Mouse (Mus musculus) heart, embryonic 12.5 days (tissue): ENCODE measurements around the gene Brd1. TPM values are rescaled to one million over a fixed set of nuclear protein-coding genes. Genes with fewer than 3 reads are reported as not detected.

Source experiments
- ATAC-seq: fragments of 200-750 bp; cut with Nextera tagmentation; 2 replicates; pipeline ENCODE4 v1.8.0; 2017; ENCODE audit warnings: moderate TSS enrichment, moderate library complexity; ENCODE audit not compliant: insufficient number of reproducible peaks, low FRiP score
- H3K27ac ChIP-seq: fragments of 300-500 bp; sonication (generic); 2 replicates; pipeline ENCODE4 v1.5.1; 2016; ENCODE audit warnings: mild to moderate bottlenecking, moderate library complexity; ENCODE audit not compliant: poor library complexity, severe bottlenecking
- H3K27me3 ChIP-seq: fragments of 300-500 bp; sonication (generic); replicated peaks from 2 replicates; pipeline ENCODE4 v1.6.1; 2016; ENCODE audit warnings: mild to moderate bottlenecking, moderate library complexity
- H3K36me3 ChIP-seq: fragments of 300-500 bp; sonication (generic); 2 replicates; pipeline ENCODE4 v1.6.1; 2016; ENCODE audit warnings: mild to moderate bottlenecking, moderate library complexity
- H3K4me1 ChIP-seq: fragments of 300-500 bp; sonication (generic); replicated peaks from 2 replicates; pipeline ENCODE4 v1.6.1; 2016; ENCODE audit warnings: mild to moderate bottlenecking
- H3K4me2 ChIP-seq: fragments of 300-500 bp; sonication (generic); 2 replicates; pipeline ENCODE4 v1.6.1; 2016; ENCODE audit warnings: mild to moderate bottlenecking, moderate library complexity
- H3K4me3 ChIP-seq: fragments of 300-500 bp; sonication (generic); 2 replicates; pipeline ENCODE4 v1.5.1; 2016; ENCODE audit warnings: mild to moderate bottlenecking
- H3K9ac ChIP-seq: fragments of 300-500 bp; sonication (generic); 2 replicates; pipeline ENCODE4 v1.6.1; 2016; ENCODE audit warnings: mild to moderate bottlenecking, moderate library complexity
- H3K9me3 ChIP-seq: fragments of 300-500 bp; sonication (generic); replicated peaks from 2 replicates; pipeline ENCODE4 v1.6.1; 2016; ENCODE audit warnings: mild to moderate bottlenecking, moderate library complexity
- WGBS: fragments of 180-500 bp; shearing (Covaris S2); methylation state at CpG from one replicate; pipeline ENCODE4 v1.1.7; 2016; 5-methylcytosine and 5-hydroxymethylcytosine counted together
- polyA plus RNA-seq: library from polyadenylated mRNA; unstranded; fragments of >200 nt; fragmentation: Nextera tagmentation; extraction: Ambion mirVana; gene quantifications from 2 replicates; pipeline ENCODE4 v1.2.1, GENCODE M21; 2016

Brd1 gene
- polyA plus RNA-seq, 1 experiment from 2014 or later = 12.9 TPM

GRCm38 (mm10) chr15:88652006-88652405 lies 82.0 kb downstream of the Brd1 start:
- 44% methylated on average over 5 of the region's 5 CpGs for WGBS
- ATAC-seq = no peak

DNA sequence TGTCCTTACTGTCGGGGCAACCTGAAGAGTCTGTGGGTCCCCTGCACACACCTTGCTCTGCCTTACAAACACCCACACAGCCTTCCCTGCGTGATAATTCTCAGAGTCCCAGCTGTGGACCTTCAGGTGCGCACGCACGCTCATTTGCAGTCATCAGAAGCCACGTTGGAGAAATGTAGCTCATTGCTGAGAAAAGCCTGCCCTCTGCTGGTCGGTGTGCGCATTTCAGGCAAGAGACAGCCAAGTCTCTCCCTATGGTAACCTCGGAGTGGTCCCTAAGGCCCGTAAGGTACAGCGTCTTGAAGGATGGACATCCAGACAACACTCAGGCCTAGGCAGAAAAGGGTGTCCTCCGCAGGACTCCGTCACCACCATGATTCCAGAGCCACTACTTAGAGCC lies 83.0 kb downstream of the Brd1 start:
- ATAC-seq = no peak
- Histone ChIP-seq H3K27me3 (peaks cover 17% of the 10 kb centered on the region; the same call in 1 of the 2 replicates), H3K36me3 (no peaks in the 10 kb centered on the region), H3K4me2 (no peak overlapping the region), H3K4me1 (no peaks in the 10 kb centered on the region), H3K9ac (no peak overlapping the region), H3K4me3 (no peak overlapping the region), H3K27ac (no peak overlapping the region), H3K9me3 (no peaks in the 10 kb centered on the region)
- 26% methylated on average over 13 of the region's 13 CpGs for WGBS

More at GRCm38 (mm10) chr15:88652006-88652405, 82.0 kb downstream of the Brd1 start:
- Histone ChIP-seq H3K4me2 (no peak overlapping the region), H3K4me3 (no peak overlapping the region), H3K4me1 (no peaks in the 10 kb centered on the region), H3K9ac (no peak overlapping the region), H3K36me3 (no peaks in the 10 kb centered on the region), H3K27ac (no peak overlapping the region), H3K27me3 (peaks cover 17% of the 10 kb centered on the region; the same call in 1 of the 2 replicates), H3K9me3 (no peaks in the 10 kb centered on the region)

Other genes starting within 250 kb of the Brd1 start
- not detected in 2 replicates for gene Zdhhc25, start 133.9 kb downstream of the Brd1 start, polyA plus RNA-seq
- 18.9 and 20.5 TPM in 2 replicates for gene Zbed4, start 17.4 kb upstream of the Brd1 start, polyA plus RNA-seq
- gene Alg12, start 85.1 kb upstream of the Brd1 start, polyA plus RNA-seq = 9.3 and 9.4 TPM in 2 replicates
- gene Creld2, start 85.4 kb upstream of the Brd1 start, polyA plus RNA-seq = 61.9 and 66.4 TPM in 2 replicates
- gene Pim3, start 128.0 kb upstream of the Brd1 start, polyA plus RNA-seq = 67.5 and 68.1 TPM in 2 replicates
- gene Ttll8, start 220.2 kb upstream of the Brd1 start, polyA plus RNA-seq = not detected in 2 replicates
- gene Mlc1, start 244.8 kb upstream of the Brd1 start, polyA plus RNA-seq = 0.06 TPM in 1 of 2 replicates, not detected in the other
- gene Mov10l1, start 248.7 kb upstream of the Brd1 start, polyA plus RNA-seq = 56.9 and 60.3 TPM in 2 replicates